Mouse (Mus musculus): ENCODE measurements around the gene Trim39.
"Not testable (repeated sequence)": the region's sequence is repeated elsewhere in the genome, so short reads cannot be mapped to it uniquely, and the experiment has no call there.

The Trim39 gene

GRCm38 (mm10) chr17:36248886-36249285 is 23.2 kb downstream of the Trim39 start:
- DNase-seq (ENCODE audit: low spot score in 2 of 2), result no peak

- no peak for DNase-seq (ENCODE audit: low spot score in 2 of 2)
These were observed 26.3 kb downstream of the Trim39 start for GRCm38 (mm10) chr17:36245741-36246140.

GRCm38 (mm10) chr17:36244031-36244430 is 28.0 kb downstream of the Trim39 start:
- no peak for DNase-seq (ENCODE audit: low spot score in 2 of 2)

- DNase-seq (ENCODE audit: low spot score in 2 of 2), result no peak
These were observed 31.3 kb downstream of the Trim39 start for GRCm38 (mm10) chr17:36240637-36241213.

- DNase-seq (ENCODE audit: low spot score in 2 of 2), result no peak
These were observed 34.6 kb downstream of the Trim39 start for GRCm38 (mm10) chr17:36237321-36237921.

GRCm38 (mm10) chr17:36235300-36235699 is 36.7 kb downstream of the Trim39 start:
- DNase-seq (ENCODE audit: low spot score in 2 of 2), result not testable (repeated sequence)

GRCm38 (mm10) chr17:36233572-36233971 is 38.5 kb downstream of the Trim39 start:
- no peak for DNase-seq (ENCODE audit: low spot score in 2 of 2)

- peak; percentile 26 to 35 for DNase-seq (ENCODE audit: low spot score in 2 of 2)
These were observed 40.7 kb downstream of the Trim39 start for GRCm38 (mm10) chr17:36231318-36231717.

GRCm38 (mm10) chr17:36229046-36229445 is 43.0 kb downstream of the Trim39 start:
- no peak for DNase-seq (ENCODE audit: low spot score in 2 of 2)

- no peak for DNase-seq (ENCODE audit: low spot score in 2 of 2)
These were observed 45.1 kb downstream of the Trim39 start for GRCm38 (mm10) chr17:36226921-36227320.

GRCm38 (mm10) chr17:36225231-36225824 is 46.7 kb downstream of the Trim39 start:
- DNase-seq (ENCODE audit: low spot score in 2 of 2), result no peak

GRCm38 (mm10) chr17:36224451-36224850 is 47.6 kb downstream of the Trim39 start:
- DNase-seq (ENCODE audit: low spot score in 2 of 2), result no peak

- DNase-seq (ENCODE audit: low spot score in 2 of 2), result no peak
These were observed 53.4 kb downstream of the Trim39 start for GRCm38 (mm10) chr17:36218594-36219155.

- DNase-seq (ENCODE audit: low spot score in 2 of 2), result no peak
These were observed 56.5 kb downstream of the Trim39 start for GRCm38 (mm10) chr17:36215586-36215985.

Data from right cerebral cortex, adult 2 months (tissue).